Mouse (Mus musculus): ENCODE data around the gene Zfp120.
"Not testable (repeated sequence)": the region's sequence is repeated elsewhere in the genome, so short reads cannot be mapped to it uniquely, and the experiment has no call there.

DNA sequence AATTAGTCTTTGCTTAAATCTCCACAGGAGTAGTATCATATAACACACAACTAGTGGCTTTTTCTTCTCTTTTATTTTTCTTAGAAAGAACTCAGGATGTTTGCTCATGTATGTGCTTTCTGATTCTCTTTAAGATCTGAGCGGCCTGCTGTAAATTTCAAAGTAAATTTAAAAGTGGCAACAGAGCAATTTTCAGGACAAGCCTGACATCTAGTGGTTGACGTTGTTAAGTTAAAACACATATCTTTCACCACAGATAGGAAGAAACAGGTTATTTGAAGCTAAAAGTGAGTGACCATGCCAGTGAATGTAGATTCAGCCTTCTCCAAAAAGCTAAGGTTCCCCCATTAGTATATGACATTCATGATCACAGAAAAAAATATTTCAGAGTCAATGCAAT, 36.9 kb downstream of the Zfp120 start:
- not testable (repeated sequence) for TF ChIP-seq CTCF (conservative IDR thresholded peaks at IDR 0.05; ENCODE audit: insufficient read depth, insufficient read length, low read depth, low read length); POLR2A (IDR thresholded peaks at IDR 0.05; ENCODE audit: low read depth, low read length)
